Mouse (Mus musculus) small intestine, adult 2 months (tissue): ENCODE measurements at regions not wholly inside any gene's neighbourhood (a gene's known extent, or its start where the extent isn't known, plus 50 kb on each side); places are given as distances from the start of the nearest gene placed in this dataset.

Experiments
- H3K27ac ChIP-seq: fragments of 200-500 bp; 2 replicates; pipeline ENCODE4 v1.5.1; 2012; ENCODE audit warnings: low read depth, low read length, control low read depth, inconsistent platforms; ENCODE audit not compliant: insufficient read depth
- H3K27me3 ChIP-seq: fragments of 200-500 bp; 2 replicates; pipeline ENCODE4 v1.6.1; 2012; ENCODE audit warnings: mild to moderate bottlenecking, moderate library complexity, low read length, inconsistent platforms; ENCODE audit not compliant: control insufficient read depth, insufficient read depth
- H3K36me3 ChIP-seq: fragments of 200-500 bp; 2 replicates; pipeline ENCODE4 v1.6.1; 2012; ENCODE audit warnings: mild to moderate bottlenecking, low read length, control low read depth, inconsistent platforms; ENCODE audit not compliant: control insufficient read depth, insufficient read depth
- H3K4me1 ChIP-seq: fragments of 200-500 bp; 2 replicates; pipeline ENCODE4 v1.6.1; 2012; ENCODE audit warnings: low read length, inconsistent platforms, mixed read lengths; ENCODE audit not compliant: control insufficient read depth, insufficient read depth, insufficient read length
- H3K4me3 ChIP-seq: fragments of 200-500 bp; 2 replicates; pipeline ENCODE4 v1.5.1; 2012; ENCODE audit warnings: low read depth, mild to moderate bottlenecking, control low read depth, inconsistent platforms, low read length, moderate library complexity
- CTCF ChIP-seq: fragments of 200-500 bp; IDR thresholded peaks from 2 replicates; pipeline ENCODE4 v1.5.1; 2012; ENCODE audit warnings: low read depth, mild to moderate bottlenecking, control low read depth, inconsistent platforms, low read length, moderate library complexity, mixed read lengths; ENCODE audit not compliant: insufficient replicate concordance, insufficient read length; ENCODE audit errors: extremely low read depth
- POLR2A ChIP-seq: fragments of 200-500 bp; IDR thresholded peaks from 2 replicates; pipeline ENCODE4 v1.6.1; 2012; ENCODE audit warnings: low read depth, mild to moderate bottlenecking, control low read depth, inconsistent platforms, low read length, moderate library complexity
- WGBS: fragments of 180-500 bp; shearing (Covaris S2); methylation state at CpG from one replicate; pipeline ENCODE4 v1.1.7; 2018; 5-methylcytosine and 5-hydroxymethylcytosine counted together

- H3K36me3 ChIP-seq, result no peaks in the 10 kb centered on the region
- H3K27me3 ChIP-seq, result no peaks in the 10 kb centered on the region
- no peak overlapping the region for H3K27ac ChIP-seq
- H3K4me1 ChIP-seq, result no peaks in the 10 kb centered on the region
- H3K4me3 ChIP-seq, result no peak overlapping the region
- TF ChIP-seq POLR2A, result no peak
- TF ChIP-seq CTCF, result no peak
- 55% methylated on average over 2 of the region's 2 CpGs for WGBS
Observed at GRCm38 (mm10) chr11:45750249-45750648, 101.6 kb upstream of the Clint1 start.

DNA sequence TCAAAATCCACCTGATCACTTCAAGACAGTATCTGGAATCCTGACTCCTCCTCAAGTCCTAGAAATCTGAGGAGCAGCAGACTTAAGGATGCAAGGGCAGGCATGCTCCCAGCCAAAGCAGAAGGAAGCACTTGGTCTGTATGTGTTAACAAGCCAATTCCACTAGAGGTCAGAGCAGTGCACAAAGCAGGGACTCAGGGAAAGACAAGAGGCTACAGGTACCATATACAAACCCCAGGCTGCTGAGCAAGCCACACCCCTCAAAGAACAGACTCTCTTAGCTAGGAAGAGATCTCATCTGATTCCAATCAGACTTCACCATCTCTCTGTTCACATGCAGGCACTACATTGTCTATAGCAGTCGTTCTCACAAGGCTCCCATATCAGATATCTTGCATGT lies 99.6 kb upstream of the Clint1 start:
- TF ChIP-seq CTCF (peak; percentile 43; the same call in 1 of the 2 replicates), POLR2A (no peak)
- Histone ChIP-seq H3K27ac (no peak overlapping the region), H3K4me3 (no peak overlapping the region), H3K27me3 (no peaks in the 10 kb centered on the region), H3K4me1 (no peaks in the 10 kb centered on the region), H3K36me3 (no peaks in the 10 kb centered on the region)
- 28% methylated on average over 1 of the region's 1 CpGs for WGBS

DNA sequence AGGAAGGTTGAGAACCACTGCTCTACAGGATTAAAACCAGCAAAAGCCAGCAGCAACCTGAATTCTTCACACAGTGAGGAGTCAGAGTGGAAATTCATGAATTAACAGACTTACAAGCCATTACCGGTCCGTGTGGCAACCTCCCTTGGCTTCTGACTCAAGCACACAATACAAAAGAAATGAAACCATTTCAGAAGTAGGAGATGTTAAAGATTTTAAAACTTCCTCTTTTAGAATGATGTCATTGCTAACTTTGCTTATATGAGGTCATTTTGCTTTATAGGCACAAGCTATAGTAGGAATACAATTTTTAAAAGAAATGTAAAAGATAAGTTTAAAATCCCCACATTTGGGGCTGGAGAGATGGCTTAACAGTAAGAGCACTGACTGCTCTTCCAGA lies 99.1 kb upstream of the Clint1 start:
- H3K27me3 ChIP-seq, result no peaks in the 10 kb centered on the region
- no peak overlapping the region for H3K27ac ChIP-seq
- H3K4me1 ChIP-seq, result no peaks in the 10 kb centered on the region
- no peak overlapping the region for H3K4me3 ChIP-seq
- H3K36me3 ChIP-seq, result no peaks in the 10 kb centered on the region
- 60% methylated on average over 2 of the region's 2 CpGs for WGBS
- no peak for TF ChIP-seq CTCF
- TF ChIP-seq POLR2A, result no peak

DNA sequence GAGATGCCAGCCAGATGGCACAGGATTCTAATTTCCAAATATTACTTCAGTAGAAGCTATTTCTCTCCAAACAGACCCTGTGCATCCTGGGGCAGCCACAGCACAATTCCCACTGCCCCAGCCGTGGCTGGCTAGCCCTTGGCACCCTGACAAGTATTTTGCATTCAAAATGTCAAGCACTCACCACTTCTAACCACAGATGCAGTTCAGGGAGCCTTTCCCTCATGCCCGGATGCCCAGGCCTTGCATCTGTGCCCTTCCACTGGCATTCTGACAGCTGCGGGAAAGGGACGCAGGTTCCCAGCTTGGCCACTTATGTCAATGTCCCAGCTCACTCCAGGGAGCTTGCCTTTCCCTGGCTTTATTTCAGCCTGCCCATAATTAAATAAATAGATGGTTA lies 84.8 kb upstream of the Clint1 start:
- 71% methylated on average over 4 of the region's 4 CpGs for WGBS

GRCm38 (mm10) chr11:45782435-45782834 lies 69.4 kb upstream of the Clint1 start:
- H3K27ac ChIP-seq, result no peak overlapping the region
- 65% methylated on average over 4 of the region's 4 CpGs for WGBS
- no peaks in the 10 kb centered on the region; the same call in 1 of the 2 replicates for H3K27me3 ChIP-seq
- H3K4me1 ChIP-seq, result no peaks in the 10 kb centered on the region
- TF ChIP-seq POLR2A, result no peak
- no peak for TF ChIP-seq CTCF
- H3K4me3 ChIP-seq, result no peak overlapping the region
- H3K36me3 ChIP-seq, result no peaks in the 10 kb centered on the region

More for the DNA sequence above, 84.8 kb upstream of the Clint1 start:
- Histone ChIP-seq H3K4me1 (no peaks in the 10 kb centered on the region), H3K36me3 (no peaks in the 10 kb centered on the region), H3K27me3 (no peaks in the 10 kb centered on the region), H3K27ac (no peak overlapping the region), H3K4me3 (no peak overlapping the region)
- TF ChIP-seq CTCF (no peak), POLR2A (no peak)

GRCm38 (mm10) chr11:45785806-45786205 lies 66.0 kb upstream of the Clint1 start:
- Histone ChIP-seq H3K27me3 (no peaks in the 10 kb centered on the region; the same call in 1 of the 2 replicates), H3K36me3 (no peaks in the 10 kb centered on the region), H3K4me1 (no peaks in the 10 kb centered on the region), H3K27ac (no peak overlapping the region), H3K4me3 (no peak overlapping the region)
- TF ChIP-seq CTCF (no peak), POLR2A (no peak)
- WGBS, result 87% methylated on average over 9 of the region's 9 CpGs

DNA sequence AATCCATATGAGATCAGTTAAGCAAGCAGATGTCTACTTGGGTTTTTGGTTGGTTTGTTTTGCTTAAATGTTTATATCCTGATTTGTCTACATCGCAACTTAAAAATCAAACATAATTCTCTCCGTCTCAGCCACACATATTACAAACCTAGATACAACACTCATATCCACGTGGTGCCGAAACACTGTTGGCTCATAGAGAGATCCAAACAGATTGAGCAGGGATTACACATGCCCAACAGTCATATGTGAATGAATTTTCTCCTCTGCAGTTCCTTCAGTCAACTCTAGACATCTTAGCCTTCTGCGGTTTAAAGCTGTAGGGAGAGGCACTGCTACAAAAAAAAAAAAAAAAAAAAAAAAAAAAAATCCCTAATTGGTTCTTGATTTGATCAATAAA lies 64.4 kb upstream of the Clint1 start:
- H3K4me1 ChIP-seq, result no peaks in the 10 kb centered on the region
- no peak overlapping the region for H3K27ac ChIP-seq
- no peak overlapping the region for H3K4me3 ChIP-seq
- TF ChIP-seq POLR2A, result no peak
- no peak for TF ChIP-seq CTCF
- no peaks in the 10 kb centered on the region; the same call in 1 of the 2 replicates for H3K27me3 ChIP-seq
- 80% methylated on average over 5 of the region's 5 CpGs for WGBS
- no peaks in the 10 kb centered on the region for H3K36me3 ChIP-seq

DNA sequence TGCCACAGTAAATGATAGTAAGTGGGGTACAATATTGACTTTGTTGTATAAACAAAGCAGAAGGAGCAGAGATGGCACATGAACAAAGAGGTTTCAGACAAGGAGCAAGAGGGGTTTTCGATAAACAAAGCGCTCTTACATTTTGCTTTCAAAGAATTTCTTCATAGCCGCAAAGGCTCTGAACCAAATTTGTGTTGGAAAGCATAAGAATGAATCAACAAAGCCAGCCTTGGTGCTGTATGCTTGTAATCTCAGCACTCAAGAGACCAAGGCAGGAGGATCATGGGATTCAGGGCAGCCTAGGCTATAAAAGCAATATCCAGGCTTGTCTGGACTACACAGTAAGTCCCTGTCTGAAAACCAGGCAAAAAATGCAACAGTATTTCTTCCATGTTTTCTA lies 62.0 kb upstream of the Clint1 start:
- H3K27me3 ChIP-seq, result no peaks in the 10 kb centered on the region; the same call in 1 of the 2 replicates
- H3K27ac ChIP-seq, result no peak overlapping the region
- H3K36me3 ChIP-seq, result no peaks in the 10 kb centered on the region
- H3K4me3 ChIP-seq, result no peak overlapping the region
- peaks cover 1% of the 10 kb centered on the region; the same call in 1 of the 2 replicates for H3K4me1 ChIP-seq
- WGBS, result 85% methylated on average over 3 of the region's 3 CpGs
- TF ChIP-seq POLR2A (no peak), CTCF (no peak)
